Mouse (Mus musculus): ENCODE data around the gene Irf2bp2. TPM values are rescaled to one million over a fixed set of nuclear protein-coding genes. Genes with fewer than 3 reads are reported as not detected.

Irf2bp2 gene
- total RNA-seq (2021): 100 to 1,000 TPM in 1 of 2 experiments, 10 to 100 TPM in 1; 91.0 to 110 TPM
- long read RNA-seq, experiment 1, full-length matches to known transcripts: 116 of 171 reads
- long read RNA-seq, experiment 1, partial matches to known transcripts: 0 of 171 reads
- long read RNA-seq, experiment 1, other reads (novel, unspliced or antisense): 55 of 171 reads
- long read RNA-seq, experiment 2, full-length matches to known transcripts: 61 of 76 reads
- long read RNA-seq, experiment 2, partial matches to known transcripts: 0 of 76 reads
- long read RNA-seq, experiment 2, other reads (novel, unspliced or antisense): 15 of 76 reads

- peak; percentile 96 for DNase-seq
Measured at GRCm38 (mm10) chr8:126593889-126594480, at the start of gene Irf2bp2. TSS of gene Irf2bp2 (minus strand) at chr8:126593986.

- no peak for DNase-seq
Measured at GRCm38 (mm10) chr8:126642665-126643064, 48.9 kb upstream of the Irf2bp2 start.

DNA sequence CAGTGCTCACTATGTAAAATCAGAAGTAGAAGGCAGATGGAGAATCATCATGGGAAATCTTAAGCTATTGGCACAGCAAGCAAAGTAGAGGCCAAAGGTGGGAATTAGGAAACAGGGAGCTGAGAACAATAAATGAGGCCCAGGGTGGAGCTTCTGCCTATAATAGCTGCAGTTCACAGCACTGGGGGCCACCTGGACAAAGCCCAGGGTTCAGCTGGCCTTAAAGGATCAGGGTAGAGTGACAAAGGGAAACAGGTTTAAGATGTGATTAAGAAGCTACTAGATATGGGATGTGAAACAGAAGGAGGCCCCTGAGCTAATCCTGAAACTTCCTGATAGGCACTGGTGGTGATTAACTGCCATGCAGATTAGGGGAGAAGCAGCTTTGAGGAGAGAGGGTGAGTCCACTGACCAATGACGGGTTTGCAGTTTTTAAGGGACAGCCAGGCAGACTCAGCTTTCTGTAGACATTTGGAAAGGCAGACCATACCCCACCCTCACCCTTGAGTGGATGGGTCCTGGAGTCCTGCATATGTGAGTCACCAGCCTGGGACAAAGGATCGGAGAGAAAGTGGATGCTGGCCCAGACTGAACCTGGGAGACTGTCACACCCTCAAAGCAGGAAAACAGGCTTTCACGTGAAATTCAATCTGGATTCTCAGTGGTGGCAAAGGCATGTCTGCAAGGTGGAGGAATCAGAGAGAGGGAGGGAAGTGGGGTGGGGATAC lies 47.9 kb upstream of the Irf2bp2 start:
- DNase-seq: no peak

DNA sequence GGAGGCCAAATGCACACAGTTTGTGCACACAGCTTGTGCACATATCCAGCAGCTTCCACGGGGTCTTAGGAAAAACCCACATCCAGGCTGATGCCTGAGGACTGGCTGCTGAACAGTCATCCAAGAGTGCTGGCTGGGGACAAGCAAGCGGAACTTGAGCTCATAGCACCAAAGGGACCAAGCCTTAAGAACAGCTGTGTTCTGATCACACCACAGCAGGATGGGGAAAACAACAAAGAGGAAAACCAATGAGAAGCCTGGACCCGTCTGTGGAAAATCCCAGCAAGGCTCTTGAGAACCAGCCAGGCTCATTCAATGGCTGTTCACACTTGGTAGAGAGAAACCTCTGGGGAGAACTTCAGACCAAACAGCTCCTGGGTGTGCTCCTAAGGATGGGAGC lies 45.4 kb upstream of the Irf2bp2 start:
- no peak for DNase-seq

- DNase-seq: no peak
Measured at GRCm38 (mm10) chr8:126638027-126638426, 44.2 kb upstream of the Irf2bp2 start.

DNA sequence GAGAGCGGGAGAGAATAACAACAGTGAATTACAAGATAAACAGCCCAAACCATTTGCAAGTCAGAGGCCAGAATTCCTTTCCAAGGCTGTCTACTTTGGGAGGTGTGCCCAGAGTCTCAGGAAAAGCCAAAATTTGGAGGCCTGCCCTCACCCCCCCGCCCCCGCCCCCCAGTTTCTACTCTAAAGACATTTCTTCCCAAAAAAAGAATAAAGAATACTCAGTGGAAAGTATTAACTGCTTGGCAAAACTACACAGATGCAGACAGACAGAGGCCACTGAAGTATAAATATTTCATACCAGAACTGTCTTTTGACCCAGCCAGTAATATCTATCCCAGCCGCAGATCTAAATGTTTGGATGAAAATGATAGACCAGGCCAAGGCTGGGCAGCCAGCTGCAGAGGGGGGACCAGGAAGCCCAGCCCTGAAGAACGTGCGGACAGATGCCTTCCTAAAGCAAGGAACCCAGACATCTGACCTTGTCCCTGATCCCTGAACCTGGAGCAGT lies 40.8 kb upstream of the Irf2bp2 start:
- DNase-seq: no peak

- DNase-seq: no peak
Measured at GRCm38 (mm10) chr8:126628616-126629015, 34.8 kb upstream of the Irf2bp2 start.

GRCm38 (mm10) chr8:126626415-126626814 lies 32.6 kb upstream of the Irf2bp2 start:
- DNase-seq: no peak

DNA sequence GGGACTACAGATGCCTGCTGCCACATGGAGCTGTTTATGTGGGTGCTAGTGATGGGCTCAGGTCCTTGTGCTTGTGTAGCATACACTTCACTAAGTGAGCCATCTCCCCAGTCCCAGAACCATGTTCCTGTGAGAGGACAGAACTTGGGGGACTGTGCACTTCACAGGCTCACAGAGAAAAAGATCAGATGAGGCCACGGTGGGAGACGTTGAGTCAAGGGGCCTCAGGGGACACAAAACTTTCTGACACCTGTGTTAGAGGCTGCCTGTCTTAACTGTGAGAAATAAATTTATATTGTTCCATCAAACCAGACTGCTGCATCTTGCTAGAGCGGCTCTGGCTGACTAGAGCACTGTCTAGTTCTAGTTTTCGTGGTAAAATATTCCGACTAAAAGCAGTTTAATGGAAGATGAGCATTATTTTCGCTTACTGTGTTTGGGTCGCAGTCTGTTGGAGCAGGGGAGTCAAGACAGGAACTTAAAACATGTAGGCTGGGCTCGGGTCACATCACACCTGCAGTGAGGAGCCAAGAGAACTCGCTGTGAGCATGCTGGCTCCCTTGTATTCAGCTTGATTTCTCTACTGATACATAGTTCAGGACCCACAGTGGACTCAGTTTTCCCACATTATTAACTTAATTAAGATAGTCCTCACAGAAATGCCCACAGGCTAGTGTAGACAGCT lies 28.5 kb upstream of the Irf2bp2 start:
- no peak for DNase-seq

DNA sequence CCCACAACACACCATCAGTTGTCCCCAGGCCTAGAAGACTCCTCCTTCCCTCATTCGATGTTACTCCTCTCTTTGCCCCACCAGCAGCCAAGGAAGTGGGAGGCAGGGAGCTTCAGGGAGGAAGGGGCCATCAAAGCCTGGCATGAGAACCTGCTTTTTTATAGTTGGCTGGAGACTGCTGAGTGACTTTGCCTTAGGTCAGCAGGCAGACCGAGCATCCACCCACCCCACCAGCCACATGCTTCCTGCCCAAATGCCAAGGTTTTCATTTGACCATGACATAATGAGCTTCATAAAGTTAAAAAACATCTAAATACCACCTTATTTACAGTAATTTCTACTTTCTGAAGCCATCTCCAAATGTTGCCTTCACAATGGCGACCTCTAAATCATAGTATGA lies 26.9 kb upstream of the Irf2bp2 start:
- DNase-seq: peak; percentile 57

- DNase-seq: no peak
Measured at GRCm38 (mm10) chr8:126619487-126619886, 25.7 kb upstream of the Irf2bp2 start.

GRCm38 (mm10) chr8:126617665-126618064 lies 23.9 kb upstream of the Irf2bp2 start:
- no peak for DNase-seq

DNA sequence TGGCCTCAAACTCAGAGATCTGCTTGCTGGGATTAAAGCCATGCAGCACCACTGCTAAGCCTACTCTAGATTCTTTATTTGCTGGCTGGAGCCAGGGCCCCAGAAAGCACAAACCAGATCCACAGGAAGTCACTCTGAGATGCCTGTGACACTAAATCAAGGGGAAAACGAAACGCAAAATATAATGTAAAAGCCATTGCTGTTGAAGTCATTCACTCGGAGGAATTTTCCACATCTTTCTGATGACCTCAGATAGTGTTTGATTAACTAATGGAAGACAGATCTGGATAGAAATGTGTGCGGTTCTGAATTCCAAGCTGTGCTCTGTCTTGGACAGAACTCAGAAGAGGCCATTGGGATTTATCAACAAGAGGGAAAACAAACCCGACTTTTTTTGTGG lies 22.9 kb upstream of the Irf2bp2 start:
- no peak for DNase-seq

DNA sequence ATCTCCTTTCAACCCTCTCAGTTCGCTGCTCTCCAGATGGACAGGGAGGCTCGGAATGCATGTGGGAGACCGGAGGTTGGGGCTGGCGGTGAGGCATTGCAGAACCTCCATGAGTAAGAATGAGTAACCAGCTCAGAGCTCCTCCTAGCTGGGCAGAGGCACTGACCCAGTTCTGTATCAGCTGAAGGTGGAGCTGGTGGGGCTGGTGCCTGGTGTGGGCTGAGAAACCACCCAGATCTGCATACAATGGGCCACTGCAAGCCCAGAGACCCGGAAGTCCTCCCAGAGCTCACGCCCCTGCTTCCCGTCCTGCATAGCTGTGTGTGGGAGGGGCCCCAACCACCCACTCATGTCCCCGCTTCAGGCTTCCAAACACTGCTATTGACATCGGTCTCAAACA lies 22.0 kb upstream of the Irf2bp2 start:
- peak; percentile 66 for DNase-seq

DNA sequence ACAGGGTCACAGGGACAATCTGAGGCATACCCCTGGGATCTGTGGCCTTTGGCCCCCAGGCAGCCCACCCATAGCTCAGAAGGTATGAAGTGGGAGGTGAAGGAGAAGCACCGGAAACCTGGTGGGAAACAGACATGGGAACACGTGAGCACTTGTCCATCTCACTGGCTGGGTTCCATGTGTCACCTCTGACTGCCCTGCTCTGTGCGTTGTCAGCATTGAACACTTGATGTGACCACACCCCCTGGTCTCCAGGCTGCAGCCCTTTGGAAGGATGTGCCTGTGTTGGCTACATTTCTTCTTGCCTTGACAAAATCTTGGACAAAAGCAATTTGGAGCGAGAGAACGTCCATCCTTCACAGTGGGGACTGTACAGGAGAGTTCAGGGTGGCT lies 20.9 kb upstream of the Irf2bp2 start:
- no peak for DNase-seq

GRCm38 (mm10) chr8:126614062-126614739 lies 20.4 kb upstream of the Irf2bp2 start:
- DNase-seq: peak; percentile 78

DNA sequence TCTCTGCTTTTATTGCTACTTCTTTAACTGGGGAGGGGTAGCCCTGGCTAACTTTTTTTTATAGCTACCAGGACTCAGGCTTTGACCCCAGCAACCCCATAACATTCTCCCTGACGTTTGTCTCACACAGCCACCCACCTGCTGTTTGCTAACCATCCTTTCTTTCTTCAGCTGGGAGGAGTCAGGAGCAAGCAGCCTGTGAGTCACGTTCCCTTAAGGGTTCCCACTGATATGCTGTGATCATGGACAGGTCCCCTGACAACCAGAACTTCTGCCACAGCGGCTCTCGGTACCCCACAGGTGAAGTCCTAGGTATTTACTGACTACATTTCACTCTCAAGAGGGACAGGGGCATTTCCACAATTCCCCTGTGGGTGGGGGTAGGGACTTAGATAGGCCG lies 19.4 kb upstream of the Irf2bp2 start:
- no peak for DNase-seq

GRCm38 (mm10) chr8:126612739-126613138 lies 19.0 kb upstream of the Irf2bp2 start:
- no peak for DNase-seq

DNA sequence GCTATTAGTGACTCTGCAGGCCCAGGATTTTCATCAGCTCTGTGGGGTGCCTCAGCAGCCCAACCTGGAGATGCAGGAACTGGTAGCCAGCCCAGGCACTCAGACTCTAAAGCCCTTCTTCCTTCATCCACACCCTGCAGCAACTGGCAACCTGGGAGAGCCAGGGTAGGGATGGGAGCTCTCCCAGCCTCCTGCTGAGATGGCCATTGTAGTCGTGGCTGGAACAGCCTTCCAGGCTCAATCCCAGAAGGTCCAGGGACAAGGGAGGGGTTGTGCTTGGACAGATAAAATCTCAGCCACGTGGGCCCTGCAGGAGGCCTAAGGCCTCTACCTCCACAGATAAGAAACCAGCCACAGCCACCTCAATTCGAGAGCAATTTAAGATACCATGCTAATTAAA lies 16.9 kb upstream of the Irf2bp2 start:
- no peak for DNase-seq

DNA sequence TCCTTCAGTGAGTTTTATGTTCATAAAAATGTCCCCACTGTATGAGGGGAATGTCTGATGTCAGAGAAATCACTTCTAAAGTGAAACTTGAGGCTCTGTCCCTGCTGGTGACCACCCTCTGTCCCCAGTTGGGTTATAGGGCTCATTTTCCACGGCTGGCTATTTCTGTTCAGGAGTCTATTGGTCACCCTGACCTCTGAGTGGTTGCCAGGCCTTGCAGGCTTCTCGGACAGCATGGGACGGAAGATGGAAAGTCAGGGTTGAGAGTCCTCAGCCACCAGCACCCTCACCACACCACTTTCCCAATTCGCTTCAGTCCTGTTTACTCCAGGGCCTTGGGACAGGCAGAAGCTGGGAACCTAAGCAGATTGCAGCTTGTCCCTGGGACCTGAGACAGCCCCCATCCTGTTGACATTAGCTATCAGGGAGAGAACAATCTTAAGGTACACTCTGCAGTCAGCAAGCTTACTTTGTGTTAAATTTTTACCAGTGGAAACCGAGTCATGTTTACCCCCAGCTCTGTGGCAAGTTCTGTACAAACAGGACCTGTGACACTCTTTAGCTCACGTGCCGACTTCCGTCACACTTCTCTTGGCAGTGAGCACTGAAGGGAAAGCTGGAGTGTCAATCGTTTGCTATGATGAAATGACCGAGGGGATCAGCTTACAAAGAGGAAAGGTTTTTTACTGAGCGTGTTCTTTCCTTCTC lies 15.9 kb upstream of the Irf2bp2 start:
- DNase-seq: no peak

DNA sequence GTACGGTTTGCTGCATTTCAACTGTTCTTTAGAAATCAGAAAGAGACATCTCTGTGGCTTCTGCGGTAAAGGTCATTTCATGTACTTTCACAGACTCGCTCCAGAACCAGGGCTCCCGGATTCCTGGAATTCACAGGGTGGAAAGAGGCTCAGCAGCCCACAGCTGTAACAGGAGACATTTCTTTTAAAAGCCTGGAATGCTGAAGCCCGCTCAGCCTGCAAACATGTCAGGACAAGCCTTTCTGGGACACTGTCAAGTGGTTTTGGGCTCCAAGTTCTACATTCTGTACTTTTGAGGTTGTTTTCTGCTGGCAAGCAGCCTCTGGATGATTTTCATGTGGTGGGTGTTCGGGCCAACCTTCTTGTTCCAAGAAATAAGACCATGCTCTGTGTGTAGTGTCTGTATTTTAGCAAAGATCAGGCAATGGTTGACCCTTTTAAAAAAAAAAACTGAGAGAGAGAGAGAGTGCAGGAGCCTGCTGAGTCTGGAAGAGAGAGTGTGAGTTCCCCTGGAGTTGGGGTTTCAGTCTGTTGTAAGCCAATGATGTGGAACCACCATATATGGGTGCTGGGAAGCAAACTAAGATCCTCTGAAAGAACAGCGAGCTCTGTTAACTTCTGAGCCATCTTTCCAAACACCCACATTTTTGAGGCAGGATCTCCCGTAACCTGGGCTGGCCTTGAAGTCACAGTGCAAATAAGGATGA lies 9.6 kb upstream of the Irf2bp2 start:
- DNase-seq: no peak
